Mouse (Mus musculus) midbrain, embryonic 15.5 days (tissue): ENCODE measurements around the gene Irf2. TPM values are rescaled to one million over a fixed set of nuclear protein-coding genes. Genes with fewer than 3 reads are reported as not detected.

ENCODE experiments used
- ATAC-seq: fragments of 200-750 bp; cut with Nextera tagmentation; replicated peaks from 2 replicates; pipeline ENCODE4 v1.8.0; 2017; ENCODE audit warnings: moderate TSS enrichment
- H3K27ac ChIP-seq: fragments of 300-500 bp; sonication (generic); 2 replicates; pipeline ENCODE4 v1.5.1; 2015; ENCODE audit warnings: mild to moderate bottlenecking, inconsistent platforms
- H3K27me3 ChIP-seq: fragments of 300-500 bp; sonication (generic); replicated peaks from 2 replicates; pipeline ENCODE4 v1.6.1; 2015; ENCODE audit warnings: inconsistent platforms
- H3K36me3 ChIP-seq: fragments of 300-500 bp; sonication (generic); replicated peaks from 2 replicates; pipeline ENCODE4 v1.6.1; 2015; ENCODE audit warnings: inconsistent platforms
- H3K4me1 ChIP-seq: fragments of 300-500 bp; sonication (generic); 2 replicates; pipeline ENCODE4 v1.6.1; 2015; ENCODE audit warnings: inconsistent platforms
- H3K4me2 ChIP-seq: fragments of 300-500 bp; sonication (generic); 2 replicates; pipeline ENCODE4 v1.6.1; 2015; ENCODE audit warnings: inconsistent platforms, mild to moderate bottlenecking, moderate library complexity
- H3K4me3 ChIP-seq: fragments of 300-500 bp; sonication (generic); 2 replicates; pipeline ENCODE4 v1.5.1; 2015; ENCODE audit warnings: mild to moderate bottlenecking, inconsistent platforms
- H3K9ac ChIP-seq: fragments of 300-500 bp; sonication (generic); 2 replicates; pipeline ENCODE4 v1.6.1; 2015; ENCODE audit warnings: mild to moderate bottlenecking, inconsistent platforms
- H3K9me3 ChIP-seq: fragments of 300-500 bp; sonication (generic); 2 replicates; pipeline ENCODE4 v1.6.1; 2016; ENCODE audit warnings: inconsistent platforms
- WGBS: fragments of 180-500 bp; shearing (Covaris S2); methylation state at CpG from one replicate; pipeline ENCODE4 v1.1.7; 2015; ENCODE audit warnings: mixed read lengths; 5-methylcytosine and 5-hydroxymethylcytosine counted together
- polyA plus RNA-seq: library from polyadenylated mRNA; unstranded; fragments of >200 nt; fragmentation: Nextera tagmentation; extraction: Ambion mirVana; gene quantifications from 2 replicates; pipeline ENCODE4 v1.2.1, GENCODE M21; 2015

The Irf2 gene
- polyA plus RNA-seq, 1 experiment from 2014 or later: 9.6 TPM

- H3K4me2 ChIP-seq: no peak overlapping the region
- no peak overlapping the region for H3K27ac ChIP-seq
- H3K4me3 ChIP-seq: no peak overlapping the region
- no peak for ATAC-seq
- WGBS: 50% methylated on average over 4 of the region's 4 CpGs
- H3K36me3 ChIP-seq: no peaks in the 10 kb centered on the region
- H3K27me3 ChIP-seq: no peaks in the 10 kb centered on the region
- no peaks in the 10 kb centered on the region; the same call in 1 of the 2 replicates for H3K4me1 ChIP-seq
- no peak overlapping the region for H3K9ac ChIP-seq
- no peaks in the 10 kb centered on the region for H3K9me3 ChIP-seq
These were observed 7.9 kb downstream of the Irf2 start for GRCm38 (mm10) chr8:46747311-46747980.

DNA sequence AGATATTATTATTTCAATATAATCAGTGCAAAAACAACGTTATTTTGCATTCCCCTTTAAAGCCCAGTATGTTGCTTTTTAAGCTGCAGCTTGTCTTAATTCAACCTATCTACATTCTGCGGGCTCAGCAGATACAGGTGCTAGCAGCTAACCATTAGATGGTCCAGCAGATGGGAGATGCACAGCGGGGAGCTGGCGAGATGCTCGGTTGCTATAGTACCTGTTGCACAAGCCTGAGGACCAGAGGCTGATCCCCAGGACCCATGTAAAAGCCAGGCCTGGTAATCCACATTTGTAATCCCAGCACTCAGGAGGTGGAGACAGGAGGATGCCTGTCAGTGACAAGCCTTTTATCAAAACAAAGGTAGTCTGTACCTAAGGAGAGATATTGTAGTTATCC lies 10.5 kb downstream of the Irf2 start:
- H3K27me3 ChIP-seq: no peaks in the 10 kb centered on the region
- no peaks in the 10 kb centered on the region for H3K36me3 ChIP-seq
- H3K27ac ChIP-seq: no peak overlapping the region
- H3K4me1 ChIP-seq: no peaks in the 10 kb centered on the region; the same call in 1 of the 2 replicates
- H3K9ac ChIP-seq: no peak overlapping the region
- 53% methylated on average over 5 of the region's 5 CpGs for WGBS
- no peak overlapping the region for H3K4me2 ChIP-seq
- no peak overlapping the region for H3K4me3 ChIP-seq
- ATAC-seq: no peak
- H3K9me3 ChIP-seq: no peaks in the 10 kb centered on the region

GRCm38 (mm10) chr8:46750566-46750965 lies 11.0 kb downstream of the Irf2 start:
- Histone ChIP-seq H3K27me3 (no peaks in the 10 kb centered on the region), H3K9me3 (no peaks in the 10 kb centered on the region), H3K9ac (no peak overlapping the region), H3K4me1 (no peaks in the 10 kb centered on the region; the same call in 1 of the 2 replicates), H3K4me2 (no peak overlapping the region), H3K27ac (no peak overlapping the region), H3K4me3 (no peak overlapping the region), H3K36me3 (no peaks in the 10 kb centered on the region)
- no peak for ATAC-seq
- 71% methylated on average over 8 of the region's 8 CpGs for WGBS

- Histone ChIP-seq H3K9me3 (no peaks in the 10 kb centered on the region), H3K4me3 (no peak overlapping the region), H3K27ac (no peak overlapping the region), H3K4me1 (no peaks in the 10 kb centered on the region; the same call in 1 of the 2 replicates), H3K4me2 (no peak overlapping the region), H3K36me3 (no peaks in the 10 kb centered on the region), H3K27me3 (no peaks in the 10 kb centered on the region), H3K9ac (no peak overlapping the region)
- WGBS: 68% methylated on average over 4 of the region's 4 CpGs
- no peak for ATAC-seq
These were observed 11.6 kb downstream of the Irf2 start for GRCm38 (mm10) chr8:46751151-46751550.

- no peak overlapping the region for H3K4me3 ChIP-seq
- WGBS: 52% methylated on average over 12 of the region's 12 CpGs
- ATAC-seq: no peak
These were observed 13.5 kb downstream of the Irf2 start for GRCm38 (mm10) chr8:46752986-46753385.

GRCm38 (mm10) chr8:46754355-46754754 lies 14.8 kb downstream of the Irf2 start:
- H3K4me2 ChIP-seq: no peak overlapping the region
- no peaks in the 10 kb centered on the region; the same call in 1 of the 2 replicates for H3K4me1 ChIP-seq
- H3K36me3 ChIP-seq: no peaks in the 10 kb centered on the region
- no peaks in the 10 kb centered on the region for H3K9me3 ChIP-seq
- H3K27ac ChIP-seq: no peak overlapping the region
- no peak overlapping the region for H3K4me3 ChIP-seq
- no peak for ATAC-seq
- H3K9ac ChIP-seq: no peak overlapping the region
- H3K27me3 ChIP-seq: no peaks in the 10 kb centered on the region
- WGBS: 96% methylated on average over 5 of the region's 5 CpGs

More at GRCm38 (mm10) chr8:46752986-46753385, 13.5 kb downstream of the Irf2 start:
- H3K9ac ChIP-seq: no peak overlapping the region
- H3K4me1 ChIP-seq: no peaks in the 10 kb centered on the region; the same call in 1 of the 2 replicates
- no peaks in the 10 kb centered on the region for H3K27me3 ChIP-seq
- H3K4me2 ChIP-seq: no peak overlapping the region
- H3K36me3 ChIP-seq: no peaks in the 10 kb centered on the region
- no peak overlapping the region for H3K27ac ChIP-seq
- H3K9me3 ChIP-seq: no peaks in the 10 kb centered on the region

DNA sequence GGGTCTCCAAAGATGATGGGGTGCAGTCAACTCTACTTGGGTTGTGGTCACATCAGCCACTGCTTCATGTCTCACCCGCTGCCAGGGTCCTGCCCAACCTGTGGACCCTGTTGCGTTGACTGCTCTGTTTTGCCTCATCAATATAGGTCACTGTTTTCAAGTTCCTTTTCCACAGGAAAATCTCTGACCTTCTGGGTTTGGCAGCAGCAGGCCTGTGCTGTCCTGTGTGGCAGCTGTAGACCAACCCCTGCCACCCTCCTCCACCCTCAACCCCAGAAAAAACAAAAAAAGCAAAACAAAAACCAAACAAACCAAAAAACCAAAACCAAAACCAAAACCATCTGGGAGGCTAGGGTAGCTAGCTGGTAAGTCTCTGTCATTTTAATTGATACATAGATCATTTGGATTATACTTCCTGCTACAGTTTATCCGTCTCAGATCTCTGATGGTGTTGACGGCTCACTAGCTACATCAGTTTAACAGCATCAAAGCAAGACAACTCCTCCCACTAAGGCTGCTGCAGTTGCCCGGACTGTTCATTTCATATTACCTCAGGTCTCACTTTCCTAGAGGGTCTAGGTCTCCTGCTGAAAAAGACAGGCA lies 16.3 kb downstream of the Irf2 start:
- no peaks in the 10 kb centered on the region for H3K4me1 ChIP-seq
- H3K9ac ChIP-seq: no peak overlapping the region
- H3K4me3 ChIP-seq: no peak overlapping the region
- WGBS: 77% methylated on average over 5 of the region's 5 CpGs
- H3K4me2 ChIP-seq: no peak overlapping the region
- H3K27me3 ChIP-seq: no peaks in the 10 kb centered on the region
- ATAC-seq: no peak
- H3K36me3 ChIP-seq: no peaks in the 10 kb centered on the region
- H3K9me3 ChIP-seq: no peaks in the 10 kb centered on the region
- H3K27ac ChIP-seq: no peak overlapping the region

GRCm38 (mm10) chr8:46757613-46758012 lies 18.1 kb downstream of the Irf2 start:
- Histone ChIP-seq H3K36me3 (no peaks in the 10 kb centered on the region), H3K9me3 (no peaks in the 10 kb centered on the region), H3K9ac (no peak overlapping the region), H3K4me3 (no peak overlapping the region), H3K27ac (no peak overlapping the region), H3K4me1 (no peaks in the 10 kb centered on the region), H3K4me2 (no peak overlapping the region), H3K27me3 (no peaks in the 10 kb centered on the region)
- no peak for ATAC-seq
- WGBS: 93% methylated on average over 9 of the region's 9 CpGs

DNA sequence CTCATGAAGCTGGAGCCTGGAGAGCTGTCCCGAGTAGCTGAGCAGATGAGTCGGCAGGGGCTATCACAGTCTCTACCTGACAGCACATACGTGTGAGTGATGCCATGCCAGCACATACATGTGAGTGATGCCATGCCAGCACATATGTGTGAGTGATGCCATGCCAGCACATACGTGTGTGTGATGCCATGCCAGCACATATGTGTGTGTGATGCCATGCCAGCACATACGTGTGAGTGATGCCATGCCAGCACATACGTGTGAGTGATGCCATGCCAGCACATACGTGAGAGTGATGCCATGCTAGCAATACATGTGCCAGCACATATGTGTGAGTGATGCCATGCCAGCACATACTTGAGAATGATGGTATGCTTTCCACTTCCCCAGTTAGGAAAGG lies 18.6 kb downstream of the Irf2 start:
- no peaks in the 10 kb centered on the region for H3K9me3 ChIP-seq
- H3K27me3 ChIP-seq: no peaks in the 10 kb centered on the region
- no peak overlapping the region for H3K9ac ChIP-seq
- no peak for ATAC-seq
- H3K27ac ChIP-seq: no peak overlapping the region
- H3K36me3 ChIP-seq: no peaks in the 10 kb centered on the region
- H3K4me2 ChIP-seq: no peak overlapping the region
- 98% methylated on average over 7 of the region's 7 CpGs for WGBS
- H3K4me1 ChIP-seq: no peaks in the 10 kb centered on the region
- H3K4me3 ChIP-seq: no peak overlapping the region

DNA sequence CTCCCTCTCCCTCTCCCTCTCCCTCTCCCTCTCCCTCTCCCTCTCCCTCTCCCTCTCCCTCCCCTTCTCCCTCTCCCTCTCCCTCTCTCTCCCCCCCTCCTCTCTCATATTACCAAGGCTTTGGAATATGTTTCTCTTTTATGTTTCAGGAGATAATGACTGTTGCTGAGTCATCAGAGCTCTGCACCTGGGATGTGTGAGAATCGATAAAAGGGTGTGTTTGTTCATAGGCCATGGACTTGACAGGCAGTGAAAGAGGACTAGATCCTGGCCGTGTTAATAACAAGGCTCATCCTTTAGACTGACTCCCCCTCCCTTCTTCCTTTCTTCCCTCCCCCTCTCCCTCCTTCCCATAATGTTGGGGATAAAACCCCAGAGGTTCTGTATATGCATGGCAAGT lies 19.1 kb downstream of the Irf2 start:
- WGBS: 65% methylated on average over 2 of the region's 2 CpGs
- Histone ChIP-seq H3K4me3 (no peak overlapping the region), H3K9ac (no peak overlapping the region), H3K36me3 (no peaks in the 10 kb centered on the region), H3K9me3 (no peaks in the 10 kb centered on the region), H3K4me1 (no peaks in the 10 kb centered on the region), H3K27me3 (no peaks in the 10 kb centered on the region), H3K27ac (no peak overlapping the region), H3K4me2 (no peak overlapping the region)
- ATAC-seq: no peak

DNA sequence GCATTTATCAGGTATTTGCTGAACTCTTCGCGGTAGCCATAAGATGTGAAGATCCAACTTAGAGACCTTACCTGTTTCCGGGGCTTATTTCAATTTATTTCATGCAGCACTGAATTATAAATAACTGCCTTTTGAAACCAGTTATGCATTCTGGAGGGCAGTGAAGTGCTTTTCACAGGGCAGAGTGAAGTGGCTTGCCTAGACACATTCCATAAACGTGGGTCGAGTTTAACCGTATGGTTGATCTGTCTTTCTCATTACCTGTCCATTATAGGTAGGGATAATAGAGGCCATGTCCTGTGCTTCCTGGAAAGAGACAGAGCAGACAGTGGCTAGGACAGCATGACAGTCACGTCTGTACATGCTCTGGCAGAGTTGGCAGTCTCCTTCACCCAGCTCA lies 20.0 kb downstream of the Irf2 start:
- Histone ChIP-seq H3K9me3 (no peaks in the 10 kb centered on the region), H3K9ac (no peak overlapping the region), H3K27me3 (no peaks in the 10 kb centered on the region), H3K4me1 (no peaks in the 10 kb centered on the region), H3K4me3 (no peak overlapping the region), H3K4me2 (no peak overlapping the region), H3K27ac (no peak overlapping the region), H3K36me3 (no peaks in the 10 kb centered on the region)
- no peak for ATAC-seq
- WGBS: 92% methylated on average over 7 of the region's 7 CpGs

GRCm38 (mm10) chr8:46760701-46761100 lies 21.2 kb downstream of the Irf2 start:
- Histone ChIP-seq H3K4me3 (no peak overlapping the region), H3K27me3 (no peaks in the 10 kb centered on the region), H3K27ac (no peak overlapping the region), H3K4me1 (no peaks in the 10 kb centered on the region), H3K36me3 (no peaks in the 10 kb centered on the region), H3K4me2 (no peak overlapping the region), H3K9ac (no peak overlapping the region), H3K9me3 (no peaks in the 10 kb centered on the region)
- ATAC-seq: no peak
- WGBS: 94% methylated on average over 7 of the region's 7 CpGs

- no peaks in the 10 kb centered on the region for H3K27me3 ChIP-seq
- no peak overlapping the region for H3K27ac ChIP-seq
- no peak overlapping the region for H3K4me3 ChIP-seq
- no peaks in the 10 kb centered on the region for H3K9me3 ChIP-seq
- ATAC-seq: no peak
- no peaks in the 10 kb centered on the region for H3K4me1 ChIP-seq
- WGBS: 81% methylated on average over 6 of the region's 6 CpGs
- H3K36me3 ChIP-seq: no peaks in the 10 kb centered on the region
- no peak overlapping the region for H3K9ac ChIP-seq
- no peak overlapping the region for H3K4me2 ChIP-seq
These were observed 21.9 kb downstream of the Irf2 start for GRCm38 (mm10) chr8:46761454-46761853.
